Mouse (Mus musculus): ENCODE data around the gene Fbn1.
A peak's percentile ranks its signal among the peaks of the same experiment; 100 is the strongest.

The Fbn1 gene

GRCm38 (mm10) chr2:125501526-125501925 is 6.3 kb downstream of the Fbn1 start:
- DNase-seq (ENCODE audit: low read depth, low spot score), result no peak

GRCm38 (mm10) chr2:125498216-125498615 is 9.6 kb downstream of the Fbn1 start:
- no peak for DNase-seq (ENCODE audit: low read depth, low spot score)

GRCm38 (mm10) chr2:125496696-125497095 is 11.1 kb downstream of the Fbn1 start:
- no peak for DNase-seq (ENCODE audit: low read depth, low spot score)

GRCm38 (mm10) chr2:125494831-125495812 is 12.7 kb downstream of the Fbn1 start:
- DNase-seq (ENCODE audit: low read depth, low spot score), result no peak

GRCm38 (mm10) chr2:125494291-125494690 is 13.5 kb downstream of the Fbn1 start:
- no peak for DNase-seq (ENCODE audit: low read depth, low spot score)

- peak; percentile 68 for DNase-seq (ENCODE audit: low read depth, low spot score)
These were observed 15.5 kb downstream of the Fbn1 start for GRCm38 (mm10) chr2:125492050-125492900.

- DNase-seq (ENCODE audit: low read depth, low spot score), result no peak
These were observed 17.8 kb downstream of the Fbn1 start for GRCm38 (mm10) chr2:125489979-125490378.

GRCm38 (mm10) chr2:125484910-125485309 is 22.9 kb downstream of the Fbn1 start:
- no peak for DNase-seq (ENCODE audit: low read depth, low spot score)

GRCm38 (mm10) chr2:125484164-125484563 is 23.6 kb downstream of the Fbn1 start:
- no peak for DNase-seq (ENCODE audit: low read depth, low spot score)

GRCm38 (mm10) chr2:125481531-125482317 is 26.1 kb downstream of the Fbn1 start:
- no peak for DNase-seq (ENCODE audit: low read depth, low spot score)

GRCm38 (mm10) chr2:125481116-125481515 is 26.7 kb downstream of the Fbn1 start:
- DNase-seq (ENCODE audit: low read depth, low spot score), result no peak

- no peak for DNase-seq (ENCODE audit: low read depth, low spot score)
These were observed 27.7 kb downstream of the Fbn1 start for GRCm38 (mm10) chr2:125480057-125480456.

GRCm38 (mm10) chr2:125478705-125479104 is 29.1 kb downstream of the Fbn1 start:
- no peak for DNase-seq (ENCODE audit: low read depth, low spot score)

GRCm38 (mm10) chr2:125477367-125477766 is 30.4 kb downstream of the Fbn1 start:
- no peak for DNase-seq (ENCODE audit: low read depth, low spot score)

GRCm38 (mm10) chr2:125476231-125476630 is 31.6 kb downstream of the Fbn1 start:
- no peak for DNase-seq (ENCODE audit: low read depth, low spot score)

- no peak for DNase-seq (ENCODE audit: low read depth, low spot score)
These were observed 33.1 kb downstream of the Fbn1 start for GRCm38 (mm10) chr2:125474690-125475089.

GRCm38 (mm10) chr2:125473228-125473627 is 34.6 kb downstream of the Fbn1 start:
- no peak for DNase-seq (ENCODE audit: low read depth, low spot score)

- DNase-seq (ENCODE audit: low read depth, low spot score), result no peak
These were observed 36.1 kb downstream of the Fbn1 start for GRCm38 (mm10) chr2:125471721-125472120.

- no peak for DNase-seq (ENCODE audit: low read depth, low spot score)
These were observed 37.1 kb downstream of the Fbn1 start for GRCm38 (mm10) chr2:125470553-125471295.

GRCm38 (mm10) chr2:125464036-125464435 is 43.8 kb downstream of the Fbn1 start:
- DNase-seq (ENCODE audit: low read depth, low spot score), result no peak

- DNase-seq (ENCODE audit: low read depth, low spot score), result no peak
These were observed 48.7 kb downstream of the Fbn1 start for GRCm38 (mm10) chr2:125459087-125459486.

Data from forelimb bud, embryonic 11.5 days (tissue).